Mouse (Mus musculus) right cerebral cortex, postnatal 25 days (tissue): ENCODE data around the gene Mill2.
A peak's percentile ranks its signal among the peaks of the same experiment; 100 is the strongest.

Experiments used
- DNase-seq: peaks from one replicate; pipeline ENCODE4 v3.0.0; 2022

Mill2 gene

GRCm38 (mm10) chr7:18878691-18879090, 38.9 kb downstream of the Mill2 start:
- DNase-seq, result no peak

GRCm38 (mm10) chr7:18883991-18884744, 44.4 kb downstream of the Mill2 start:
- no peak for DNase-seq

GRCm38 (mm10) chr7:18884745-18885422, 45.1 kb downstream of the Mill2 start:
- no peak for DNase-seq

GRCm38 (mm10) chr7:18886963-18887362, 47.2 kb downstream of the Mill2 start:
- no peak for DNase-seq

- DNase-seq, result no peak
Observed at GRCm38 (mm10) chr7:18890848-18891247, 51.1 kb downstream of the Mill2 start.

- peak; percentile 91 for DNase-seq
Observed at GRCm38 (mm10) chr7:18891872-18892599, 52.3 kb downstream of the Mill2 start.

- DNase-seq, result no peak
Observed at GRCm38 (mm10) chr7:18893009-18893408, 53.2 kb downstream of the Mill2 start.

- DNase-seq, result peak; percentile 36
Observed at GRCm38 (mm10) chr7:18893651-18894430, 54.1 kb downstream of the Mill2 start.

GRCm38 (mm10) chr7:18896536-18896935, 56.8 kb downstream of the Mill2 start:
- DNase-seq, result peak; percentile 35

GRCm38 (mm10) chr7:18900513-18900912, 60.7 kb downstream of the Mill2 start:
- no peak for DNase-seq

- no peak for DNase-seq
Observed at GRCm38 (mm10) chr7:18902486-18902885, 62.7 kb downstream of the Mill2 start.

- DNase-seq, result no peak
Observed at GRCm38 (mm10) chr7:18904971-18905370, 65.2 kb downstream of the Mill2 start.

- DNase-seq, result no peak
Observed at GRCm38 (mm10) chr7:18909797-18910196, 70.0 kb downstream of the Mill2 start.

GRCm38 (mm10) chr7:18910241-18910831, 70.6 kb downstream of the Mill2 start, which contains the start of gene Ccdc61:
TSS of gene Ccdc61 (minus strand) at chr7:18910415.
- DNase-seq, result peak; percentile 96
